Comparison of ENCODE assay signal across 30 mouse cellular contexts in genomic region chr4:99263191-99263590, GRCm38 (mm10). TPM values are rescaled to one million over a fixed set of nuclear protein-coding genes. Genes with fewer than 3 reads are reported as not detected.
"Had no signal": no experiment of that assay in that cellular context is flagged by ENCODE, and none has a peak within 500 bp of the region (broad histone marks: within the 10 kb centered on the region; RNA-seq: fewer than 3 reads in every experiment).

No protein-coding gene starts in this region.

- H3K4me3 ChIP-seq: gastrocnemius, adult 2 months; heart, adult 2 months; heart, embryonic 13.5 days; heart, embryonic 15.5 days; hindbrain, embryonic 10.5 days; hindbrain, embryonic 12.5 days; hindbrain, embryonic 15.5 days; kidney, embryonic 15.5 days; left cerebral cortex, adult 2 months; limb, embryonic 10.5 days; limb, embryonic 12.5 days; liver, embryonic 13.5 days; liver, embryonic 15.5 days had no signal

- DNase-seq: gastrocnemius, adult 2 months; gastrocnemius, postnatal 10 days; gastrocnemius, postnatal 25 days; heart, adult 2 months; heart, postnatal 4 days; kidney, adult 11 months; kidney, adult 2 months; kidney, adult 9 months; kidney, postnatal 14 days; kidney, postnatal 36 days; layer of hippocampus, adult 9-11 months; liver; liver, embryonic 13.5 days had no signal

- H3K4me1 ChIP-seq: heart, embryonic 13.5 days; heart, embryonic 15.5 days; hindbrain, embryonic 10.5 days; hindbrain, embryonic 12.5 days; hindbrain, embryonic 15.5 days; kidney, embryonic 15.5 days; limb, embryonic 12.5 days; liver, embryonic 13.5 days; liver, embryonic 15.5 days had no signal

- H3K36me3 ChIP-seq: heart, embryonic 15.5 days; hindbrain, embryonic 10.5 days; hindbrain, embryonic 12.5 days; hindbrain, embryonic 15.5 days; kidney, embryonic 15.5 days; limb, embryonic 10.5 days; limb, embryonic 12.5 days; liver, embryonic 15.5 days had no signal

- H3K9ac ChIP-seq: heart, embryonic 13.5 days; heart, embryonic 15.5 days; hindbrain, embryonic 12.5 days; hindbrain, embryonic 15.5 days; kidney, embryonic 15.5 days; limb, embryonic 12.5 days; liver, embryonic 13.5 days; liver, embryonic 15.5 days had no signal

- H3K9me3 ChIP-seq: heart, embryonic 13.5 days; heart, embryonic 15.5 days; hindbrain, embryonic 10.5 days; hindbrain, embryonic 12.5 days; hindbrain, embryonic 15.5 days; kidney, embryonic 15.5 days; limb, embryonic 10.5 days; limb, embryonic 12.5 days; liver, embryonic 13.5 days; liver, embryonic 15.5 days had no signal

- H3K27me3 ChIP-seq: heart, embryonic 13.5 days; heart, embryonic 15.5 days; hindbrain, embryonic 12.5 days; hindbrain, embryonic 15.5 days; kidney, embryonic 15.5 days; limb, embryonic 12.5 days; liver, embryonic 13.5 days; liver, embryonic 15.5 days had no signal

- ATAC-seq: hindbrain, postnatal 0 days; intestine, embryonic 16.5 days had no signal

- H3K27ac ChIP-seq: gastrocnemius, adult 2 months; heart, adult 2 months; heart, embryonic 13.5 days; heart, embryonic 15.5 days; hindbrain, embryonic 10.5 days; hindbrain, embryonic 12.5 days; hindbrain, embryonic 15.5 days; hindbrain, postnatal 0 days; kidney, embryonic 15.5 days; kidney, postnatal 0 days; left cerebral cortex, adult 2 months; limb, embryonic 10.5 days; limb, embryonic 12.5 days; liver, embryonic 13.5 days; liver, embryonic 15.5 days had no signal

- H3K4me2 ChIP-seq: heart, embryonic 11.5 days; heart, embryonic 13.5 days; heart, embryonic 15.5 days; hindbrain, embryonic 12.5 days; hindbrain, embryonic 15.5 days; kidney, embryonic 15.5 days; limb, embryonic 12.5 days; liver, embryonic 11.5 days; liver, embryonic 13.5 days; liver, embryonic 15.5 days had no signal

RNA-seq across cellular contexts. Expression of gene Gm12689, which starts 32.5 kb away (rescaled TPM):
- total RNA-seq: heart, postnatal 25 days; heart, postnatal 4 days had no signal
- polyA plus RNA-seq: heart, embryonic 15.5 days; heart, postnatal 0 days; liver, embryonic 11.5 days had no signal
